Mouse (Mus musculus): Measurements from ENCODE around the gene Olfr1251. TPM values are rescaled to one million over a fixed set of nuclear protein-coding genes. Genes with fewer than 3 reads are reported as not detected.
"Not testable (repeated sequence)": the region's sequence is repeated elsewhere in the genome, so short reads cannot be mapped to it uniquely, and the experiment has no call there.

Olfr1251 gene
- not detected in 2 replicates for polyA plus RNA-seq (2015; fragmentation: Nextera tagmentation; extraction: Ambion mirVana)

- H3K27me3 ChIP-seq (ENCODE audit: control insufficient read depth, insufficient read depth, low read length) = no peaks in the 10 kb centered on the region
- no peak for ATAC-seq (replicated peaks; ENCODE audit: extremely low read depth, insufficient read depth, low FRiP score)
- no peak within 1 kb of the TSS for H3K9ac ChIP-seq (ENCODE audit: low read length)
- H3K4me1 ChIP-seq (ENCODE audit: control insufficient read depth, insufficient read depth, low read length) = no peaks in the 10 kb centered on the region
- H3K4me2 ChIP-seq (ENCODE audit: low read depth, low read length) = no peak within 1 kb of the TSS
- no peaks in the 10 kb centered on the region for H3K9me3 ChIP-seq (replicated peaks; ENCODE audit: control insufficient read depth, low read length)
- H3K27ac ChIP-seq (ENCODE audit: low read length) = no peak within 1 kb of the TSS
- no peak within 1 kb of the TSS for H3K4me3 ChIP-seq (ENCODE audit: low read length)
- H3K36me3 ChIP-seq (ENCODE audit: control insufficient read depth, insufficient read depth) = no peaks in the 10 kb centered on the region
Measured at GRCm38 (mm10) chr2:89671836-89672235, at the start of gene Olfr1251. Olfr1251 (minus strand) TSS chr2:89671936.

GRCm38 (mm10) chr2:89691980-89692379 lies 20.2 kb upstream of the Olfr1251 start:
- Histone ChIP-seq H3K36me3 (ENCODE audit: control insufficient read depth, insufficient read depth) (no peaks in the 10 kb centered on the region), H3K4me1 (ENCODE audit: control insufficient read depth, insufficient read depth, low read length) (no peaks in the 10 kb centered on the region), H3K27ac (ENCODE audit: low read length) (no peak overlapping the region), H3K9ac (ENCODE audit: low read length) (no peak overlapping the region), H3K4me2 (ENCODE audit: low read depth, low read length) (no peak overlapping the region), H3K9me3 (replicated peaks; ENCODE audit: control insufficient read depth, low read length) (no peaks in the 10 kb centered on the region), H3K4me3 (ENCODE audit: low read length) (no peak overlapping the region), H3K27me3 (ENCODE audit: control insufficient read depth, insufficient read depth, low read length) (no peaks in the 10 kb centered on the region)
- 75% methylated on average over 6 of the region's 6 CpGs for WGBS
- ATAC-seq (replicated peaks; ENCODE audit: extremely low read depth, insufficient read depth, low FRiP score) = no peak

GRCm38 (mm10) chr2:89661367-89661766 lies 10.4 kb downstream of the Olfr1251 start, which contains the start of gene Olfr1250:
Olfr1250 (minus strand) TSS chr2:89661467.
- Histone ChIP-seq H3K4me2 (ENCODE audit: low read depth, low read length) (no peak within 1 kb of the TSS), H3K9ac (ENCODE audit: low read length) (no peak within 1 kb of the TSS), H3K36me3 (ENCODE audit: control insufficient read depth, insufficient read depth) (no peaks in the 10 kb centered on the region), H3K4me3 (ENCODE audit: low read length) (no peak within 1 kb of the TSS), H3K4me1 (ENCODE audit: control insufficient read depth, insufficient read depth, low read length) (no peaks in the 10 kb centered on the region), H3K27me3 (ENCODE audit: control insufficient read depth, insufficient read depth, low read length) (no peaks in the 10 kb centered on the region), H3K9me3 (replicated peaks; ENCODE audit: control insufficient read depth, low read length) (no peaks in the 10 kb centered on the region), H3K27ac (ENCODE audit: low read length) (no peak within 1 kb of the TSS)
- no peak for ATAC-seq (replicated peaks; ENCODE audit: extremely low read depth, insufficient read depth, low FRiP score)

GRCm38 (mm10) chr2:89634883-89635282 lies 36.9 kb downstream of the Olfr1251 start, which contains the start of gene Olfr1249:
Olfr1249 (minus strand) TSS chr2:89634983.
- no peak within 1 kb of the TSS for H3K4me3 ChIP-seq (ENCODE audit: low read length)
- no peak within 1 kb of the TSS for H3K9ac ChIP-seq (ENCODE audit: low read length)
- H3K4me1 ChIP-seq (ENCODE audit: control insufficient read depth, insufficient read depth, low read length) = no peaks in the 10 kb centered on the region
- no peaks in the 10 kb centered on the region for H3K9me3 ChIP-seq (replicated peaks; ENCODE audit: control insufficient read depth, low read length)
- no peak within 1 kb of the TSS for H3K27ac ChIP-seq (ENCODE audit: low read length)
- 85% methylated on average over 2 of the region's 2 CpGs for WGBS
- no peaks in the 10 kb centered on the region for H3K27me3 ChIP-seq (ENCODE audit: control insufficient read depth, insufficient read depth, low read length)
- no peak for ATAC-seq (replicated peaks; ENCODE audit: extremely low read depth, insufficient read depth, low FRiP score)
- H3K36me3 ChIP-seq (ENCODE audit: control insufficient read depth, insufficient read depth) = no peaks in the 10 kb centered on the region
- no peak within 1 kb of the TSS for H3K4me2 ChIP-seq (ENCODE audit: low read depth, low read length)

GRCm38 (mm10) chr2:89618145-89618544 lies 53.6 kb downstream of the Olfr1251 start, which contains the start of gene Olfr1248:
Olfr1248 (minus strand) TSS chr2:89618245.
- H3K27me3 ChIP-seq (ENCODE audit: control insufficient read depth, insufficient read depth, low read length); H3K4me2 ChIP-seq (ENCODE audit: low read depth, low read length); H3K9me3 ChIP-seq (replicated peaks; ENCODE audit: control insufficient read depth, low read length); H3K9ac ChIP-seq (ENCODE audit: low read length); H3K27ac ChIP-seq (ENCODE audit: low read length); H3K4me3 ChIP-seq (ENCODE audit: low read length); H3K4me1 ChIP-seq (ENCODE audit: control insufficient read depth, insufficient read depth, low read length); H3K36me3 ChIP-seq (ENCODE audit: control insufficient read depth, insufficient read depth); ATAC-seq (replicated peaks; ENCODE audit: extremely low read depth, insufficient read depth, low FRiP score): not testable (repeated sequence)
- WGBS = 92% methylated on average over 1 of the region's 1 CpGs

Other genes with a start within 250 kb of the Olfr1251 start
- gene Olfr1240, start 228.9 kb downstream of the Olfr1251 start, polyA plus RNA-seq (2015; fragmentation: Nextera tagmentation; extraction: Ambion mirVana) = not detected in 2 replicates
- not detected in 2 replicates for gene Olfr1241, start 184.8 kb downstream of the Olfr1251 start, polyA plus RNA-seq (2015; fragmentation: Nextera tagmentation; extraction: Ambion mirVana)
- gene Olfr1242, start 173.6 kb downstream of the Olfr1251 start, polyA plus RNA-seq (2015; fragmentation: Nextera tagmentation; extraction: Ambion mirVana) = not detected in 2 replicates
- not detected in 2 replicates for gene Olfr1243, start 140.4 kb downstream of the Olfr1251 start, polyA plus RNA-seq (2015; fragmentation: Nextera tagmentation; extraction: Ambion mirVana)
- not detected in 2 replicates for gene Olfr1245, start 93.5 kb downstream of the Olfr1251 start, polyA plus RNA-seq (2015; fragmentation: Nextera tagmentation; extraction: Ambion mirVana)
- not detected in 2 replicates for gene Olfr1246, start 78.8 kb downstream of the Olfr1251 start, polyA plus RNA-seq (2015; fragmentation: Nextera tagmentation; extraction: Ambion mirVana)
- not detected in 2 replicates for gene Olfr1247, start 57.8 kb downstream of the Olfr1251 start, polyA plus RNA-seq (2015; fragmentation: Nextera tagmentation; extraction: Ambion mirVana)
- not detected in 2 replicates for gene Olfr1248, start 53.7 kb downstream of the Olfr1251 start, polyA plus RNA-seq (2015; fragmentation: Nextera tagmentation; extraction: Ambion mirVana)
- gene Olfr1249, start 37.0 kb downstream of the Olfr1251 start, polyA plus RNA-seq (2015; fragmentation: Nextera tagmentation; extraction: Ambion mirVana) = not detected in 2 replicates
- not detected in 2 replicates for gene Olfr1250, start 10.5 kb downstream of the Olfr1251 start, polyA plus RNA-seq (2015; fragmentation: Nextera tagmentation; extraction: Ambion mirVana)
- gene Olfr1252, start 53.1 kb upstream of the Olfr1251 start, polyA plus RNA-seq (2015; fragmentation: Nextera tagmentation; extraction: Ambion mirVana) = not detected in 2 replicates
- gene Olfr1253, start 85.2 kb upstream of the Olfr1251 start, polyA plus RNA-seq (2015; fragmentation: Nextera tagmentation; extraction: Ambion mirVana) = not detected in 2 replicates
- gene Olfr1254, start 121.7 kb upstream of the Olfr1251 start, polyA plus RNA-seq (2015; fragmentation: Nextera tagmentation; extraction: Ambion mirVana) = not detected in 2 replicates
- gene Olfr1255, start 140.1 kb upstream of the Olfr1251 start, polyA plus RNA-seq (2015; fragmentation: Nextera tagmentation; extraction: Ambion mirVana) = not detected in 2 replicates
- not detected in 2 replicates for gene Olfr1256, start 169.6 kb upstream of the Olfr1251 start, polyA plus RNA-seq (2015; fragmentation: Nextera tagmentation; extraction: Ambion mirVana)
- gene Olfr48, start 176.3 kb upstream of the Olfr1251 start, polyA plus RNA-seq (2015; fragmentation: Nextera tagmentation; extraction: Ambion mirVana) = not detected in 2 replicates
- gene Olfr1257, start 206.5 kb upstream of the Olfr1251 start, polyA plus RNA-seq (2015; fragmentation: Nextera tagmentation; extraction: Ambion mirVana) = not detected in 2 replicates

Data from heart, embryonic 16.5 days (tissue).